19 mouse cellular contexts compared by ENCODE assay signal in the genomic region with DNA sequence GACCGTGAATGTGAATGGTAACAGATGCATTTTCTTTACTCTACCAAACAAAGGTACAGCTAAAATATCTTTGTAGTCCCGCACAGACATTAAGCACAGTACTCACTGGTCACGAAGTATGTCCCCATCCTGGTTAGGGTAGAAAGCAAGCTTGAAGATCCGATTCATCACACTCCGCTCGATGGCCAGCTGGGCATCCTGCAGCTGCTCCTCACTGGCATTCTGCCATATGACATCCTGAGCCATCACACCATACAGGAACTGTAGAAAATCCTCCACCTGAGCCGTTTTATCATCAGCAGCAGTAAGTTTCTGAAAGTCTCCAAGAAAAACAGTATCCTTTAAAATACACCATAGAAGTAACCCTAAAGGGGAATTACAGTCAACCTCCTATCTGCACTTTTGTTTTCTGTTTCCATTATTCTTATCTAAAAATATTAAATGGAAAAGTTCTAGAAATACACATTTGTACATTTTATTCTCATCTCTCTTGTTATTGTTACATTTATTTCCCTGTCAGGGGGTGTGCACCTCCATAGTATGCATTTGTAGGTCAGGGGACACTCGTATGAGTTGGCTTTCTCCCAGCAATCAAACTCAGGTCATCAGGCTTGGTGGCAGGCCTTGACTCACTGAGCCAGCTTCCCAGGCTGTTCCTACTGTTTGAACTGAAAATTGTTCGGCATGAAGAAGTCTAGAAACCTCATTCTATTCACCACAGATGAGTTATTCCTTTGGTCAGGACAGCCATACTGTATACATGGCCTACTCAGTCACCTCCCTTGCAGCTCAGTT.
DNase-seq lines count a peak whose midpoint lies in the region; ATAC-seq and TF ChIP-seq lines count a peak whose summit lies in the region.
"Had no signal": no experiment of that assay in that cellular context is flagged by ENCODE, and none has a peak within 500 bp of the region (broad histone marks: within the 10 kb centered on the region; RNA-seq: fewer than 3 reads in every experiment).

No protein-coding gene starts in this region.

- no peak overlapping the region for H3K4me2 ChIP-seq in hindbrain, embryonic 14.5 days (replicated peaks)
- no peak overlapping the region for H3K4me2 ChIP-seq in hindbrain, embryonic 11.5 days (replicated peaks; ENCODE audit: low read depth, low read length)
- no peak overlapping the region for H3K4me2 ChIP-seq in midbrain, postnatal 0 days (ENCODE audit: low read depth, low read length, poor library complexity, severe bottlenecking)
- H3K4me2 ChIP-seq: embryonic facial prominence, embryonic 13.5 days; forebrain, embryonic 13.5 days; heart, embryonic 13.5 days; hindbrain, embryonic 13.5 days had no signal

- TF ChIP-seq CTCF in midbrain, postnatal 0 days (IDR thresholded peaks at IDR 0.05) = no peak

- no peaks in the 10 kb centered on the region for H3K4me1 ChIP-seq in hindbrain, embryonic 14.5 days (replicated peaks; ENCODE audit: control insufficient read depth, insufficient read depth, low read length)
- no peaks in the 10 kb centered on the region for H3K4me1 ChIP-seq in hindbrain, embryonic 11.5 days (replicated peaks; ENCODE audit: control insufficient read depth, insufficient read depth, low read length)
- no peaks in the 10 kb centered on the region for H3K4me1 ChIP-seq in midbrain, postnatal 0 days (ENCODE audit: insufficient read depth, low read length)
- H3K4me1 ChIP-seq in midbrain, embryonic 10.5 days = no peaks in the 10 kb centered on the region
- H3K4me1 ChIP-seq: embryonic facial prominence, embryonic 13.5 days; forebrain, embryonic 13.5 days; heart, embryonic 13.5 days; hindbrain, embryonic 13.5 days had no signal

- no peaks in the 10 kb centered on the region for H3K27me3 ChIP-seq in hindbrain, embryonic 14.5 days (ENCODE audit: control insufficient read depth, insufficient read depth, low read length)
- H3K27me3 ChIP-seq in hindbrain, embryonic 11.5 days (ENCODE audit: control insufficient read depth, insufficient read depth, low read length) = no peaks in the 10 kb centered on the region
- no peaks in the 10 kb centered on the region for H3K27me3 ChIP-seq in midbrain, postnatal 0 days (ENCODE audit: insufficient read depth, low read length)
- H3K27me3 ChIP-seq in midbrain, embryonic 10.5 days (ENCODE audit: low read depth, poor library complexity, severe bottlenecking) = no peaks in the 10 kb centered on the region
- H3K27me3 ChIP-seq: CH12.LX; embryonic facial prominence, embryonic 13.5 days; forebrain, embryonic 13.5 days; heart, embryonic 13.5 days; hindbrain, embryonic 13.5 days had no signal

- DNase-seq in cerebellum, adult 9-10 months = peak; percentile 44
- DNase-seq in hindbrain, embryonic 14.5 days (ENCODE audit: low spot score) = no peak
- no peak for DNase-seq in hindbrain, embryonic 11.5 days (ENCODE audit: low spot score)
- peak; percentile 74 for DNase-seq in midbrain, postnatal 0 days (ENCODE audit: low spot score)
- DNase-seq in midbrain, embryonic 10.5 days (ENCODE audit: low spot score) = no peak
- DNase-seq in brain, adult 2 months (ENCODE audit: low read depth, low spot score) = peak; percentile 59
- no peak for DNase-seq in frontal cortex, postnatal 10 days (ENCODE audit: low spot score in 2 of 2)
- DNase-seq: adrenal gland, postnatal 25 days; gastrocnemius, postnatal 36 days; heart, adult 11 months; heart, postnatal 36 days; kidney, adult 2 months had no signal

- no peak for ATAC-seq in cerebellum, adult (ENCODE audit: insufficient number of reproducible peaks, low FRiP score, low TSS enrichment)
- no peak for ATAC-seq in hindbrain, embryonic 14.5 days (ENCODE audit: low FRiP score)
- no peak for ATAC-seq in hindbrain, embryonic 11.5 days (ENCODE audit: low FRiP score)
- ATAC-seq in midbrain, postnatal 0 days (ENCODE audit: low FRiP score) = no peak
- ATAC-seq: forebrain, embryonic 13.5 days; intestine, embryonic 16.5 days had no signal

- no peak overlapping the region for H3K9ac ChIP-seq in hindbrain, embryonic 14.5 days
- H3K9ac ChIP-seq in hindbrain, embryonic 11.5 days (ENCODE audit: low read depth, low read length) = no peak overlapping the region
- no peak overlapping the region for H3K9ac ChIP-seq in midbrain, postnatal 0 days (replicated peaks; ENCODE audit: low read length, poor library complexity, severe bottlenecking)
- H3K9ac ChIP-seq: embryonic facial prominence, embryonic 13.5 days; forebrain, embryonic 13.5 days; heart, embryonic 13.5 days; hindbrain, embryonic 13.5 days had no signal

- H3K4me3 ChIP-seq in hindbrain, embryonic 14.5 days (replicated peaks; ENCODE audit: low read length) = no peak overlapping the region
- H3K4me3 ChIP-seq in hindbrain, embryonic 11.5 days (ENCODE audit: low read depth, low read length) = no peak overlapping the region
- no peak overlapping the region for H3K4me3 ChIP-seq in midbrain, postnatal 0 days (ENCODE audit: low read depth, low read length)
- no peak overlapping the region for H3K4me3 ChIP-seq in midbrain, embryonic 10.5 days
- H3K4me3 ChIP-seq: embryonic facial prominence, embryonic 13.5 days; forebrain, embryonic 13.5 days; heart, embryonic 13.5 days; hindbrain, embryonic 13.5 days had no signal

- H3K27ac ChIP-seq in hindbrain, embryonic 14.5 days = 0 out of 2 replicates have a peak overlapping the region, but pooled peaks have one; percentile 32
- H3K27ac ChIP-seq in hindbrain, embryonic 11.5 days (ENCODE audit: low read depth, low read length) = no peak overlapping the region
- H3K27ac ChIP-seq in midbrain, postnatal 0 days (ENCODE audit: low read depth, low read length) = no peak overlapping the region
- H3K27ac ChIP-seq in midbrain, embryonic 10.5 days (replicated peaks) = no peak overlapping the region
- H3K27ac ChIP-seq: embryonic facial prominence, embryonic 13.5 days; forebrain, embryonic 13.5 days; heart, embryonic 13.5 days; hindbrain, embryonic 13.5 days had no signal

- H3K36me3 ChIP-seq in hindbrain, embryonic 14.5 days (replicated peaks; ENCODE audit: control insufficient read depth, insufficient read depth) = peaks cover 78% of the 10 kb centered on the region
- H3K36me3 ChIP-seq in hindbrain, embryonic 11.5 days (ENCODE audit: control insufficient read depth, insufficient read depth, low read length) = peaks cover 5% of the 10 kb centered on the region
- peaks cover 40% of the 10 kb centered on the region for H3K36me3 ChIP-seq in midbrain, postnatal 0 days (ENCODE audit: insufficient read depth, low read length)
- H3K36me3 ChIP-seq in midbrain, embryonic 10.5 days = peaks cover 84% of the 10 kb centered on the region

- no peaks in the 10 kb centered on the region for H3K9me3 ChIP-seq in hindbrain, embryonic 14.5 days (ENCODE audit: control insufficient read depth, low read length)
- no peaks in the 10 kb centered on the region for H3K9me3 ChIP-seq in hindbrain, embryonic 11.5 days (ENCODE audit: control insufficient read depth, low read length)
- H3K9me3 ChIP-seq in midbrain, postnatal 0 days (ENCODE audit: low read length) = no peaks in the 10 kb centered on the region
- H3K9me3 ChIP-seq in midbrain, embryonic 10.5 days (replicated peaks) = no peaks in the 10 kb centered on the region
- H3K9me3 ChIP-seq: embryonic facial prominence, embryonic 13.5 days; forebrain, embryonic 13.5 days; heart, embryonic 13.5 days; hindbrain, embryonic 13.5 days had no signal

- 71% methylated on average over 9 of the region's 9 CpGs for WGBS in hindbrain, embryonic 14.5 days
- 94% methylated on average over 9 of the region's 9 CpGs for WGBS in hindbrain, embryonic 11.5 days
- WGBS in midbrain, postnatal 0 days = 74% methylated on average over 9 of the region's 9 CpGs
- WGBS in midbrain, embryonic 10.5 days = 97% methylated on average over 9 of the region's 9 CpGs

Comparison
In these comparisons a context has a peak if more than half of its experiments do, and no peak if none do; other contexts are left out.
1. DNase-seq: peak in cerebellum, adult 9-10 months (single experiment), midbrain, postnatal 0 days (single experiment) and brain, adult 2 months (single experiment); none in hindbrain, embryonic 14.5 days (single experiment), hindbrain, embryonic 11.5 days (single experiment), midbrain, embryonic 10.5 days (single experiment) and frontal cortex, postnatal 10 days (0 of 2).